Mouse (Mus musculus): Measurements from ENCODE around the gene Pid1. TPM values are rescaled to one million over a fixed set of nuclear protein-coding genes. Genes with fewer than 3 reads are reported as not detected.
"Not testable (repeated sequence)": the region's sequence is repeated elsewhere in the genome, so short reads cannot be mapped to it uniquely, and the experiment has no call there.

Pid1 gene
- total RNA-seq, 2 experiments from 2014 or later: 7.4 to 8.8 TPM

GRCm38 (mm10) chr1:84359611-84360500 is 4.1 kb downstream of the Pid1 start:
- peak; percentile 54 to 82 for DNase-seq

- DNase-seq: no peak
These were observed 6.8 kb downstream of the Pid1 start for GRCm38 (mm10) chr1:84357216-84357615.

GRCm38 (mm10) chr1:84350262-84350661 is 13.7 kb downstream of the Pid1 start:
- DNase-seq: peak in 1 of 2 experiments; percentile 42

- no peak for DNase-seq
These were observed 16.0 kb downstream of the Pid1 start for GRCm38 (mm10) chr1:84347796-84348476.

GRCm38 (mm10) chr1:84332797-84333196 is 31.2 kb downstream of the Pid1 start:
- DNase-seq: not testable (repeated sequence)

GRCm38 (mm10) chr1:84331861-84332260 is 32.1 kb downstream of the Pid1 start:
- not testable (repeated sequence) for DNase-seq

- DNase-seq: no peak
These were observed 38.7 kb downstream of the Pid1 start for GRCm38 (mm10) chr1:84325309-84325708.

GRCm38 (mm10) chr1:84321327-84321726 is 42.7 kb downstream of the Pid1 start:
- peak in 1 of 2 experiments; percentile 42 for DNase-seq

- no peak for DNase-seq
These were observed 45.4 kb downstream of the Pid1 start for GRCm38 (mm10) chr1:84318569-84318968.

- DNase-seq: peak in 1 of 2 experiments; percentile 38
These were observed 46.2 kb downstream of the Pid1 start for GRCm38 (mm10) chr1:84317827-84318226.

- DNase-seq: peak in 1 of 2 experiments; percentile 48
These were observed 54.0 kb downstream of the Pid1 start for GRCm38 (mm10) chr1:84309966-84310460.

- DNase-seq: no peak
These were observed 58.1 kb downstream of the Pid1 start for GRCm38 (mm10) chr1:84305713-84306421.

- peak; percentile 61 to 83 for DNase-seq
These were observed 61.2 kb downstream of the Pid1 start for GRCm38 (mm10) chr1:84302788-84303187.

GRCm38 (mm10) chr1:84299719-84300118 is 64.3 kb downstream of the Pid1 start:
- peak in 1 of 2 experiments; percentile 59 for DNase-seq

GRCm38 (mm10) chr1:84286682-84287111 is 77.3 kb downstream of the Pid1 start:
- peak; percentile 70 to 78 for DNase-seq

- DNase-seq: no peak
These were observed 78.4 kb downstream of the Pid1 start for GRCm38 (mm10) chr1:84285620-84286019.

GRCm38 (mm10) chr1:84284293-84285068 is 79.5 kb downstream of the Pid1 start:
- peak; percentile 61 to 66 for DNase-seq

GRCm38 (mm10) chr1:84283119-84283518 is 80.9 kb downstream of the Pid1 start:
- DNase-seq: peak; percentile 58 to 72

- no peak for DNase-seq
These were observed 83.8 kb downstream of the Pid1 start for GRCm38 (mm10) chr1:84280171-84280570.

GRCm38 (mm10) chr1:84278359-84279255 is 85.4 kb downstream of the Pid1 start:
- no peak for DNase-seq

All from heart, adult 18-20 months (tissue).